Mouse (Mus musculus): ENCODE measurements around the gene Glrx2. TPM values are rescaled to one million over a fixed set of nuclear protein-coding genes. Genes with fewer than 3 reads are reported as not detected.
"Not testable (repeated sequence)": the region's sequence is repeated elsewhere in the genome, so short reads cannot be mapped to it uniquely, and the experiment has no call there.

Gene Glrx2
- total RNA-seq (2021) = 10 to 100 TPM; 70.1 to 76.4 TPM
- long read RNA-seq, experiment 1, transcript Glrx2-202 (4 exons, 580 nt) = minor isoform, 6 of 61 reads
- long read RNA-seq, experiment 1, transcript Glrx2-210 (4 exons, 3,337 nt) = major isoform, 48 of 61 reads
- long read RNA-seq, experiment 1, partial matches to known transcripts = 1 of 61 reads
- long read RNA-seq, experiment 1, other reads (novel, unspliced or antisense) = 5 of 61 reads
- long read RNA-seq, experiment 2, transcript Glrx2-210 (4 exons, 3,337 nt) = major isoform, 56 of 83 reads
- long read RNA-seq, experiment 2, transcript Glrx2-202 (4 exons, 580 nt) = minor isoform, 8 of 83 reads
- long read RNA-seq, experiment 2, partial matches to known transcripts = 1 of 83 reads
- long read RNA-seq, experiment 2, other reads (novel, unspliced or antisense) = 15 of 83 reads

- DNase-seq; intact Hi-C loops (cut with DNase I; ENCODE audit: low total_unique reads): not testable (repeated sequence)
Observed at GRCm38 (mm10) chr1:143716038-143716437, at the start of gene Glrx2. TSS of gene Glrx2 (plus strand) at chr1:143716338.

DNA sequence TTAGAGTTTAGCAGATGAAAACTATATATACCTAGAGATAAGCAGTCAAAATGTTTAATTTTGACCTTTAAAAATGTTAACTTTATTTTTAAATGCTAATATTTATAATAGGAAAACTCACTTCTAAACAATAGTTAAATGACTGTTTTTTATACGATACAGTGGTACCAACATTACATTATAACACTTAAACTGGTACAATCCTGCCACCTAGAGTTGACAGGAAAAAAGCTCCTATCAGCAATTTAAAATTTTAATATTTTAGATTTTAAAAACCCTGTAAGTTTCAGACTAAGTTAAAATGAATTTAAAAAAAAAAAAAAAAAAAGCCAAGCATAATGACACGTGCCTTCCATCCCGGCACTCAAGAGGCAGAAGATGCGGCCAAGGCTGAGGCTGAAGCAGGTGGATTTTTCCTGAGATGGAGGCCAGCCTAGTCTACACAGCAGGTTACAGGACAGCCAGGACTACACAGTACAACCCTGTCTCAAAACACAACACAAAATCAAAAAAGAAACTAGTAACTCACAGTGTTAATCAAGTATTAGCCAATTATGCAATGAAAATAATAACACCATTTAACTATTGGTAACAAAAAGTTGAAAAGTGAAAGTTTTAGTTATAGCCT lies 40.3 kb upstream of the Glrx2 start:
- intact Hi-C loops (cut with DNase I; ENCODE audit: low total_unique reads) = no loop called here
- DNase-seq = no peak

DNA sequence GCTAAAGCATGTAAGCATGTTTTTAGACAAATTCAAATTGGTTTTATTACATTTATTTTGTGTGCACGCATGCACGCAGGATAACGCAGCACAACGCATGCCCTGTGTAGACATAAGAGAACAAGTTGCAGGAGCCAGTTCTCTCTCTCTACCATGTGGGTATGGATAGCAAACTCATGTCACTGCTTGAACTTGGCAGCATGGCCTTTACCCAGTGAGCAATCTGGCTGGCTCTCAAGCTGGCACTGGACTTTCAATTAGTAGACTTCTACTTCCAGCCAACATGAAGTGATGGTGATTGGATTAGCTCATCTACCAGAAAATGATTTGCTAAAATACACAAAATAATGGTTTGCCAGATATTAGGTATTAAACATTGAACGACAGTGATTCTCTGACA lies 35.0 kb upstream of the Glrx2 start:
- intact Hi-C loops (cut with DNase I; ENCODE audit: low total_unique reads) = no loop called here
- peak; percentile 7 for DNase-seq

DNA sequence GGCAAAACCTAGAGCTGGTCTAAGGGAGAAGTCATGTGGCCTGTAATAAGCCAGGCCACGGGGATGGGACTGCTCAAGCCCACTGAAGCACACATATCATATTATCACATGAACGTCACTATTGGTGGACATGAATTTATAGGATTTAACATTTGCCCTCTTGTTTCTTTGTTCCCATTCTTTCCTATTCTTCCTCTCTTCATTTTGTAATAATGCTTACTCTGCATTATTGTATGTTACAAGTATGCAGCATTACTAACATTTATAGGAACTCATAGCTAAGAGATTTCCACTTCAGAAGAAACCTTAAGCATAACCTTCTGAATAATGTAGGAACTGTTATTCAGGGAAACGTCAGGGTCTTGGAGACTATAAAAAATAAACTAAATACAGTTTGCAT lies 31.3 kb upstream of the Glrx2 start:
- intact Hi-C loops (cut with DNase I; ENCODE audit: low total_unique reads) = no loop called here
- no peak for DNase-seq

- intact Hi-C loops (cut with DNase I; ENCODE audit: low total_unique reads) = loop anchor here (5.0 kb wide), 1 partner anchor 36 kb away; no protein-coding TSS in a partner anchor
- DNase-seq = no peak
Observed at GRCm38 (mm10) chr1:143701736-143702135, 14.4 kb upstream of the Glrx2 start.

DNA sequence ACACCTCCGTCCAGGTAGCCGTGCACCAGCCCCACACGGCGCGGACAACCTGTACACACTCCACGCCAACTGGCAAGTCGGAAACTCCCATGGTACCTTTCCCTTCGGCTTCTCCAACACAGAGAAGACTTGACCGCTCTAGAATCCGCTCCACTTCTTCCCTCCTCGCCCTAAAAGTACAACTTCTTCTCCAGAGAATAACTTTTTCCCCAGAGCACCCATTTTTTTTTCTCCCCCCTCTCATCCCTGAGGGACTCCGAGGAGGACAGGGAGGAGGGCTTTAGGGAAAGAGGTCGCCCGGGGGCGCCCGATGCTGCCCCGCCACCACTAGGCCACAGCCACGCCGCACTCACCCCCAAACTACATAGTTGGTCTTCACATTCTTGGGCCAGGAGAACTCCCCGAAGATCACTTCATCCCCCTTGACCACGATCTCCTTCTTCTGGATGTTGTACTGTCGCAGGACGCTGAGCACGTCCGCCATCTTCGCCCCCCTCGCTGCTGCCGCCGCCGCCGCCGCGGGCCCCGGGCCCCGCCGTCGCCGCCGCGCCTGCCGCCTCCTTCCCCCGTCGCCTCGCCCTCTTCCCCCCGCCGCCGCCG lies 13.9 kb upstream of the Glrx2 start:
- intact Hi-C loops (cut with DNase I; ENCODE audit: low total_unique reads) = loop anchor here (5.0 kb wide), 1 partner anchor 35 kb away; no protein-coding TSS in a partner anchor
- DNase-seq = peak; percentile 8

GRCm38 (mm10) chr1:143702741-143703262 lies 13.3 kb upstream of the Glrx2 start, which contains the start of gene Cdc73:
TSS of gene Cdc73 (minus strand) at chr1:143702893.
- DNase-seq = peak; percentile 93
- intact Hi-C loops (cut with DNase I; ENCODE audit: low total_unique reads) = loop anchor here (5.0 kb wide), 1 partner anchor 34 kb away; no protein-coding TSS in a partner anchor

- intact Hi-C loops (cut with DNase I; ENCODE audit: low total_unique reads) = no loop called here
- DNase-seq = no peak
Observed at GRCm38 (mm10) chr1:143707006-143707405, 9.1 kb upstream of the Glrx2 start.

DNA sequence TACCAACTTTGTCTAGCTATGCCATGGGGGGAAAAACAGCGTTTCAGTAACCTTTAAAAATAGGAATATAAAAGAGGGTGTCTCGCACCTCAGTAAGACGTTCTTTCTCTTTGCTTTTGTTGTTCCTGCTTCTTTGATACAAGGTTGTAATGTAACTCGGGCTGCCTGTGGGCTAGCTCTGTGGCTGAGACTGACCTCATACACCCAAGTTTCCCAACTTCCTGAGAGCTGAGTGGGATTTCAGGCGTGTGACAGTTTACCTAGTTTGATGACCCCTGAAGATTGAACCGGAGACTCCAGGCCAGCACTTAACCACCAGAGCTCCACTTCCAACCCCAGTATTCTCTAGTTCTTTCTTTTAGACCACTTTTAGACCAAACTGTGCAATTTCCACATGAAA lies 7.8 kb upstream of the Glrx2 start:
- intact Hi-C loops (cut with DNase I; ENCODE audit: low total_unique reads) = no loop called here
- no peak for DNase-seq

GRCm38 (mm10) chr1:143709966-143710626 lies 6.0 kb upstream of the Glrx2 start:
- intact Hi-C loops (cut with DNase I; ENCODE audit: low total_unique reads) = no loop called here
- no peak for DNase-seq

- intact Hi-C loops (cut with DNase I; ENCODE audit: low total_unique reads) = no loop called here
- no peak for DNase-seq
Observed at GRCm38 (mm10) chr1:143710627-143710976, 5.5 kb upstream of the Glrx2 start.

- no peak for DNase-seq
- intact Hi-C loops (cut with DNase I; ENCODE audit: low total_unique reads) = no loop called here
Observed at GRCm38 (mm10) chr1:143724456-143725064, 8.4 kb downstream of the Glrx2 start.

GRCm38 (mm10) chr1:143727701-143728445 lies 11.7 kb downstream of the Glrx2 start:
- intact Hi-C loops (cut with DNase I; ENCODE audit: low total_unique reads) = no loop called here

DNA sequence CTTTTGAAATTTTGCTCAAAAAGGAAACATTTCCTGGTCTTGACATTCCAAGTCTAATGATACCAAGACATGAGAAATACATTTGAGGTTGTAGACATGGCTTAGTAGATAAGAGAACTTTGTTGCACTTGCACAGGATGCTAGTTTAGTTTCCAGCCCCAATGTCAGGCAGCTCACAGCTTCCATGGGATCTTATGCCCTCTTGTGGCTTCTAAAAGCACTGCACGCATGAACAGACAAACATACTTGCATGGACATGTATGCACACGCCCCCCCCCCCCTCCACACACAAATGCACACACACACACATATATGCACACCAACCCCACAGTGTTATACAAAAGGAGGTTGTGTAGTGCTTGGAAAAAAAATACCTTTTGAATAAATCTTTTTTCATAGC lies 14.8 kb downstream of the Glrx2 start:
- intact Hi-C loops (cut with DNase I; ENCODE audit: low total_unique reads) = no loop called here
- DNase-seq = no peak

More at GRCm38 (mm10) chr1:143727701-143728445, 11.7 kb downstream of the Glrx2 start:
- DNase-seq = no peak

GRCm38 (mm10) chr1:143731691-143732090 lies 15.6 kb downstream of the Glrx2 start:
- intact Hi-C loops (cut with DNase I; ENCODE audit: low total_unique reads) = no loop called here
- no peak for DNase-seq

GRCm38 (mm10) chr1:143733914-143734410 lies 17.8 kb downstream of the Glrx2 start:
- intact Hi-C loops (cut with DNase I; ENCODE audit: low total_unique reads) = no loop called here
- no peak for DNase-seq

DNA sequence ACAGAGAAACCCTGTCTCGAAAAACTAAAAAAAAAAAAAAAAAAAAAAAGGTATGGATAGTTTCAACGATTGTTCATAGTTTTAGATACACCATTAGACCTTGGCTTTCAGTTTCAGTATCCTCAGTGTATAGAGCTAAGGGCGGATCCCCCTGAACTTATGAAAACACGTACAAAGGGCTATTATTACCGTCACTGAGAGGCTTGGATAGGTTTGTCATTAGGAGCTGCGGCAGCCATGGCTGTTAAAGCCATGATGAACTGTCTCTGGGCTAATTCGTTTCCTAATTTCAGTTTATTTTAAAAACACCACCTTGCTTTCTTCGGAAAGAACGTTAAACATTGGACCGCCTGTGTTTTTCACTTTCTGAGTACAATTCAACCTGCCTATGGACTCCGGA lies 22.7 kb downstream of the Glrx2 start:
- DNase-seq = no peak
- intact Hi-C loops (cut with DNase I; ENCODE audit: low total_unique reads) = loop anchor here (5.0 kb wide), 1 partner anchor 37 kb away; the partner anchor contains the start of gene Cdc73
